Mouse (Mus musculus) midbrain, embryonic 16.5 days (tissue): Measurements from ENCODE around the gene Dirc2. TPM values are rescaled to one million over a fixed set of nuclear protein-coding genes. Genes with fewer than 3 reads are reported as not detected.

Experiments
- ATAC-seq: fragments of 200-750 bp; cut with Nextera tagmentation; 2 replicates; pipeline ENCODE4 v1.8.0; 2017; ENCODE audit warnings: moderate TSS enrichment
- H3K27ac ChIP-seq: fragments of 300-500 bp; sonication (generic); 2 replicates; pipeline ENCODE4 v1.5.1; 2014; ENCODE audit warnings: mild to moderate bottlenecking, low read length, mixed read lengths
- H3K27me3 ChIP-seq: fragments of 300-500 bp; sonication (generic); 2 replicates; pipeline ENCODE4 v1.6.1; 2014; ENCODE audit warnings: low read depth, low read length, mixed read lengths; ENCODE audit not compliant: control insufficient read depth, insufficient read depth
- H3K36me3 ChIP-seq: fragments of 300-500 bp; sonication (generic); 2 replicates; pipeline ENCODE4 v1.6.1; 2014; ENCODE audit warnings: mild to moderate bottlenecking, low read length, moderate library complexity, mixed read lengths; ENCODE audit not compliant: control insufficient read depth, insufficient read depth
- H3K4me1 ChIP-seq: fragments of 300-500 bp; sonication (generic); 2 replicates; pipeline ENCODE4 v1.6.1; 2014; ENCODE audit warnings: mild to moderate bottlenecking, low read length, mixed read lengths; ENCODE audit not compliant: control insufficient read depth, insufficient read depth
- H3K4me2 ChIP-seq: fragments of 300-500 bp; sonication (generic); 2 replicates; pipeline ENCODE4 v1.6.1; 2014; ENCODE audit warnings: mild to moderate bottlenecking, low read length, mixed read lengths
- H3K4me3 ChIP-seq: fragments of 300-500 bp; sonication (generic); 2 replicates; pipeline ENCODE4 v1.5.1; 2014; ENCODE audit warnings: low read depth, mild to moderate bottlenecking, low read length, moderate library complexity, mixed read lengths
- H3K9ac ChIP-seq: fragments of 300-500 bp; sonication (generic); 2 replicates; pipeline ENCODE4 v1.6.1; 2014; ENCODE audit warnings: low read depth, low read length, mixed read lengths
- H3K9me3 ChIP-seq: fragments of 300-500 bp; sonication (generic); replicated peaks from 2 replicates; pipeline ENCODE4 v1.6.1; 2014; ENCODE audit warnings: mild to moderate bottlenecking, low read length, mixed read lengths; ENCODE audit not compliant: control insufficient read depth, poor library complexity, severe bottlenecking
- WGBS: fragments of 180-500 bp; shearing (Covaris S2); extraction: QIAGEN DNeasy Blood & Tissue Kit; methylation state at CpG from one replicate; pipeline ENCODE4 v1.1.7; 2014; 5-methylcytosine and 5-hydroxymethylcytosine counted together
- polyA plus RNA-seq: library from polyadenylated mRNA; unstranded; fragments of >200 nt; fragmentation: Nextera tagmentation; extraction: Ambion mirVana; gene quantifications from 2 replicates; pipeline ENCODE4 v1.2.1, GENCODE M21; 2015

Gene Dirc2
- polyA plus RNA-seq, 1 experiment from 2014 or later = 32.0 TPM

DNA sequence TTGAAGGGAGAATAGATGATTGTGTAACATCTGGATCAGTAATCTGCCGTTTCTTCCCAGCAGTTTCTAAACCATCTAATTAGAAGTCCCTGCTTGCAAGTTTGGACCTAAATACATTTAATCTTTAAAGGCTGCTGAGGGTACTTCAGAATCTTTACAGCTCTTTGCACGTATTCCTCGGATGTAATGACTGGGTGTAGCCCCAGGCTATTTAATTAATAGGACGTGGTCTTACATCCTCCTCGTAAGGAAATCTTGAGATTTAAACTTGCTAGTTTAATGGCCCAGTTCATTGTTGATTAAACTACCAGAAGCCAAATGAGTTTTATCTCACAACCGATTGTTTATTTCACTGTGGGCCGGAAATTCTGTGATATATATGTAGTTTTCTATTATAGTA, 10.5 kb upstream of the Dirc2 start:
- WGBS = 76% methylated on average over 7 of the region's 7 CpGs
- no peak overlapping the region for H3K4me3 ChIP-seq
- no peak for ATAC-seq

DNA sequence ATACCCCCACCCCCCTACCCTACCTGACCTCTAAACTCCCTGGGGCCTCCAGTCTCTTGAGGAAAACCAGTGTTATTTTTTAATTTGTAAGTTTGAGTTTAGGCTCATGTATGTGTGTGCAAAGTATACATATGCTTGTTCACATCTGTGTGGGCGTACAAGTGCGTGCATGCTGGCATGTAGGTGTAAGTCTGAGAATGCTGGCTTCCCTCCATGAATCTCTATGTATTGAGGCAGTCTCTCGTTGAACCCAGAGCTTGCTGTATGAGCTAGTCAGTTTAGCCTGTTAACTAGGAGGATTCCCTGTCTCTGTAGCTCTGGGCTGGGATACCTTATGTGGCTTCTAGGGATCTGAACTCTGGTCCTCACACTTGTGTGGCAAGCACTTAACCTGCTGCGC, 8.6 kb upstream of the Dirc2 start:
- no peak for ATAC-seq
- H3K4me3 ChIP-seq = no peak overlapping the region
- H3K27me3 ChIP-seq = no peaks in the 10 kb centered on the region
- no peak overlapping the region for H3K4me2 ChIP-seq
- 95% methylated on average over 4 of the region's 4 CpGs for WGBS
- no peaks in the 10 kb centered on the region for H3K9me3 ChIP-seq
- H3K9ac ChIP-seq = no peak overlapping the region
- H3K36me3 ChIP-seq = no peaks in the 10 kb centered on the region
- no peaks in the 10 kb centered on the region for H3K4me1 ChIP-seq
- no peak overlapping the region for H3K27ac ChIP-seq

More for the DNA sequence above, 10.5 kb upstream of the Dirc2 start:
- Histone ChIP-seq H3K9ac (no peak overlapping the region), H3K27me3 (no peaks in the 10 kb centered on the region), H3K4me1 (no peaks in the 10 kb centered on the region), H3K27ac (no peak overlapping the region), H3K9me3 (no peaks in the 10 kb centered on the region), H3K36me3 (no peaks in the 10 kb centered on the region), H3K4me2 (no peak overlapping the region)

- H3K4me1 ChIP-seq = no peaks in the 10 kb centered on the region; the same call in 1 of the 2 replicates
- ATAC-seq = no peak
- WGBS = 92% methylated on average over 7 of the region's 7 CpGs
- H3K9me3 ChIP-seq = no peaks in the 10 kb centered on the region
- H3K27me3 ChIP-seq = no peaks in the 10 kb centered on the region
- no peak overlapping the region for H3K4me2 ChIP-seq
- no peaks in the 10 kb centered on the region for H3K36me3 ChIP-seq
- no peak overlapping the region for H3K4me3 ChIP-seq
- no peak overlapping the region for H3K27ac ChIP-seq
- H3K9ac ChIP-seq = no peak overlapping the region
Measured at GRCm38 (mm10) chr16:35776737-35777136, 7.6 kb upstream of the Dirc2 start.

DNA sequence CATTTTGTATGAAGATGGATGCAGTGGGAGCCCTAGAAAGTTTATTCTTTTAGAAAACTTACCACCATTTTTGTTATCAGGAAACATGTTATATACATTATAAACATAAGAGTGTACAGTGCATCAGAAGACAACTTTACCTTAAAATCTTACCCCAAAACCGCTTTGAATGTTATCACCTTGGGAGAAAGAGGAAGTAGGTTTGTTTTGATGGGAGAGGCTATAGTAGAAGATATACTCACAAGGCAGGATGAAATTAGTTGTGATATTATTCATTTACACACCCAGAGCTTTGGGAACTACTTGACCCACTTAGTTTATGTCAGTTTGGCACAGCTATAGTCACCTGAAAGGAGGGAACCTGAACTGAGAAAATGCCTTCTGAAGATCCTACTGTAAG, 6.7 kb upstream of the Dirc2 start:
- 97% methylated on average over 1 of the region's 1 CpGs for WGBS
- Histone ChIP-seq H3K4me1 (peaks cover 9% of the 10 kb centered on the region), H3K9ac (no peak overlapping the region), H3K4me2 (no peak overlapping the region), H3K9me3 (no peaks in the 10 kb centered on the region), H3K27ac (no peak overlapping the region), H3K36me3 (no peaks in the 10 kb centered on the region), H3K4me3 (no peak overlapping the region), H3K27me3 (no peaks in the 10 kb centered on the region)
- no peak for ATAC-seq

- 89% methylated on average over 5 of the region's 5 CpGs for WGBS
- no peak for ATAC-seq
- no peaks in the 10 kb centered on the region for H3K9me3 ChIP-seq
- no peaks in the 10 kb centered on the region for H3K27me3 ChIP-seq
- no peak overlapping the region for H3K27ac ChIP-seq
- H3K4me3 ChIP-seq = no peak overlapping the region
- no peaks in the 10 kb centered on the region for H3K36me3 ChIP-seq
- no peak overlapping the region for H3K9ac ChIP-seq
- peaks cover 18% of the 10 kb centered on the region for H3K4me1 ChIP-seq
- H3K4me2 ChIP-seq = no peak overlapping the region
Measured at GRCm38 (mm10) chr16:35772598-35772997, 3.4 kb upstream of the Dirc2 start.

- no peaks in the 10 kb centered on the region for H3K9me3 ChIP-seq
- H3K4me1 ChIP-seq = peaks cover 20% of the 10 kb centered on the region
- no peak overlapping the region for H3K4me3 ChIP-seq
- ATAC-seq = no peak
- no peak overlapping the region for H3K9ac ChIP-seq
- H3K27me3 ChIP-seq = no peaks in the 10 kb centered on the region
- H3K36me3 ChIP-seq = no peaks in the 10 kb centered on the region
- 91% methylated on average over 5 of the region's 5 CpGs for WGBS
- H3K4me2 ChIP-seq = no peak overlapping the region
- H3K27ac ChIP-seq = no peak overlapping the region
Measured at GRCm38 (mm10) chr16:35771606-35772005, 2.5 kb upstream of the Dirc2 start.

DNA sequence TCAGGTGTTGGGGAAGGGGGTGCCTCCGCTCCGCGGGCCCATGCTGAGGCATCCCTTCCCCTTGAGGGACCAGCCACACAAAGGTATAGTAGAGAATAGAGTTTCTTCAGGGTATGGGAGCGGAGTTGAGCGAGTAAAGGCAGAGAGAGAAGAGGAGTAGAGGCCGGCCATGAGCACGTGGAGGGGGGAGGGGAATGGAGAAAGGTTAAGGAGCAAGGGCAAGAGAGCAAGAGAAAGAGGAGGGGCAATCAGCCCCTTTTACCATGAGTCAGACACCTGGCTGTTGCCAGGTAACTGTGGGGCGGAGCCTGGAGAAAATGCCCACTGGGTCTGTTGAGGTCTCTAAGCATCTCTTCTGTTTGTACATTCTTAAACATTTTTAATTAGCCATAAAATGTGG, 2.0 kb upstream of the Dirc2 start:
- H3K27ac ChIP-seq = no peak overlapping the region
- peak overlapping the region; percentile 74; the same call in 1 of the 2 replicates for H3K9ac ChIP-seq
- H3K27me3 ChIP-seq = no peaks in the 10 kb centered on the region
- WGBS = 16% methylated on average over 8 of the region's 8 CpGs
- ATAC-seq = no peak
- no peaks in the 10 kb centered on the region for H3K36me3 ChIP-seq
- H3K4me3 ChIP-seq = peak overlapping the region; percentile 91
- peak overlapping the region; percentile 91 for H3K4me2 ChIP-seq
- peaks cover 23% of the 10 kb centered on the region for H3K4me1 ChIP-seq
- H3K9me3 ChIP-seq = no peaks in the 10 kb centered on the region

DNA sequence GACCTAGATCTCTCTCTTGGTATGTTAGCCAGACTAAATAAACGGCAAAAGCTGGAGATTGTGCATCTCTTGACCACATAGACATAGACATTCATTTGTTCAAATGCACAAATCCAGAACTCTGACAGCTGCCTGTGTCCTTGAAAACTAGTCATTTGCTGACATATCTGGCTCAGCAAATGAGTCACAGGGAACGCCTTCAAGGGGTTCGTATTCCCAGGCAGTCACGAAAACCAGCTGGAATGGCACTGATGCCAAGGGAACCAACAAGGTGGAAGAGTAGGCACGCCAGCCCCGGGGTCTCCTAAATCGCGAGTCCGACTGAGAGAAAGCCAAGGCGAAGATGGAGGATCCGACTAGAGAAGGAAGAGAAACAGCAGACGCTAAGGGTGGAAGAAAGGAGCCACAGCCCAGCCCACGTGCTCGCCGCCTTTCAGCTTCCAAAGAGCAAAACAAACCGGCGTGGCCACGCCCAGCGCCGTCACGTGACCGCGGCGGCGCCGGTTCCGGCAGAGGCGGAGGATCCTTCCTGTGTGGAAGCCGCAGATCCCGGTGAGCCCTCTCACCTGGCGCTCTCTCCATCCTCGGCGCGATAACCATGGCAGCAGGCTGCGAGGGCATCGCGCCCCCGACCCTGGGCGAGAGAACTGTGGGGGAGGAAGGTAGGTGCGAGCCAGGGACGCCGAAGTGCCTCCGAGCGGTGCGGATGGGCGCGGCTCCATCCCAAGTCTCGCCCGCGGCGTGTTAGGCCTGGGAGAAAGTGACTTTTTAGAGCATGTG, 912 bp upstream of the Dirc2 start, which contains the start of gene Hspbap1:
Gene Hspbap1, plus strand, starts transcription at position 498 of the 780 bp plus-strand sequence.
- under 1% methylated on average over 51 of the region's 51 CpGs for WGBS
- Histone ChIP-seq H3K36me3 (no peaks in the 10 kb centered on the region), H3K9ac (peak within 1 kb of the TSS; percentile 96), H3K27ac (peak within 1 kb of the TSS; percentile 71), H3K27me3 (no peaks in the 10 kb centered on the region), H3K4me3 (peak within 1 kb of the TSS; percentile 91), H3K9me3 (no peaks in the 10 kb centered on the region), H3K4me1 (peaks cover 23% of the 10 kb centered on the region), H3K4me2 (peak within 1 kb of the TSS; percentile 91)
- ATAC-seq = peak; percentile 85

GRCm38 (mm10) chr16:35768469-35768784, 729 bp downstream of the Dirc2 start:
- peak; percentile 2; the same call in 1 of the 2 replicates for ATAC-seq

More at GRCm38 (mm10) chr16:35768469-35768784, 729 bp downstream of the Dirc2 start:
- Histone ChIP-seq H3K4me1 (peaks cover 23% of the 10 kb centered on the region), H3K27ac (peak overlapping the region; percentile 71), H3K36me3 (no peaks in the 10 kb centered on the region), H3K4me2 (peak overlapping the region; percentile 91), H3K27me3 (no peaks in the 10 kb centered on the region), H3K9me3 (no peaks in the 10 kb centered on the region), H3K9ac (peak overlapping the region; percentile 96), H3K4me3 (peak overlapping the region; percentile 91)
- 24% methylated on average over 6 of the region's 6 CpGs for WGBS
